Mouse (Mus musculus): ENCODE measurements around the gene Kdelc2.

Kdelc2 gene

DNA sequence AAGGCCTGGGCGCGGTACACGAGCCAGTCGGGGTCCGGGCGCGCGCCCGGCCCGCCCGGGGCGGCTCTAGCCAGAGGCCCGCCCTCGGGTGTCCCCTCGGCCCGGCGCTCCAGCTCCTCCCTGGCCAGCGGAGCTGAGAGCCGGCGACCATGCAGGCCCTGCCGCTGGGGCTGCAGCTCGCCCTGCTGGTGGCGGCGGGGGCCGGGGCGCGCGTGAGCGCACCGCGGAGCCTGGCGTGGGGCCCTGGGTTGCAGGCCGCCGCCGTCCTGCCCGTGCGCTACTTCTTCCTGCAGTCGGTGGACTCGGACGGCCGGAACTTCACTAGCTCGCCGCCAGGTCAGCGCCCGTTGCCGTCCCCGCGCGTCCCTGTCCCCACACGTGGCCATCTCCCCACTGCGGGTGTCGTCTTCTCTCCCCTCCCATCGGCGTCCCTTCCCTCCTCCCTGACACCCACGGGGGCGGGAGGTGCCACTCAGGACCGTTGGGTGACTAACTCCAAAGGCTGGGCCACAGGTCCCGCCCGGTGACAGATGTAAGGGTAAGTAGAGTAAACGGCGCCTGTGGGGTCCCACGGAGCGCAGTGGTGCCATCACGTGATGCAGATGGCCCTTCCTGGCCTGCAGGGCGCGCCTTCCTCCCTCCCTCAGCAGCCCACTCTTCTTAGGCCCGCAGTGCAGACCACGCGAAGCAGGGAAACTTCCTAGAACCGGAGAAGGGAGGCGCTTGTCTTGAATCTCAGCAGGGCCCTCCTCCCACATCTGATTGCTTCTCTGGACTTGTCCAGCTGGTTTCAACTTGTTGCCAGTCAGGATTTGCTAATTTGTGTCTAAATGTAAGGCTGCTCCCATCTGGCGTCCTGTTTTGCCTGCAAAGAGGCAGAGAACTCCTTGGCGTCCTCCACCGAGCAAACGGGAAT, at the start of gene Kdelc2:
Kdelc2 (plus strand) TSS at position 75 of the 916 bp plus-strand sequence.
- peak; percentile 74 to 76 for DNase-seq

DNA sequence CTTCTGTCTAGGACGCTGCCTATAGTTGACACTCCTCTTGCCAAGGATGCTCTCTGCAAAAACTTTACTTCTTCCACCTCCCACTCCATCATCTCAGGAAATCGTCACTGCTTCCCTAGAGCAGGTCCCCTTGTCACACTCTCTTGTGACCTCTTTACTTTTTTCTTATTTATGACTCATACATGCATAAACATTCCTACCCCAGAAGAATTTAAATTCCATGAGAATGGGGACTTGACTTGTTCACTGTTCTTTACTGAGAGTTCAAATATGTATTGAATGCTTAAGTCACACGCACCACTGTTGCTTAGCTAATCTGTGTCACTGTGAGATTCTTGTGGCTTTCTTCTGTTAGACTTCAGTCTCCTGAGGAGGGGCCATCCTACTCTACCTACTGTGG, 48.7 kb upstream of the Kdelc2 start:
- DNase-seq, result no peak

DNA sequence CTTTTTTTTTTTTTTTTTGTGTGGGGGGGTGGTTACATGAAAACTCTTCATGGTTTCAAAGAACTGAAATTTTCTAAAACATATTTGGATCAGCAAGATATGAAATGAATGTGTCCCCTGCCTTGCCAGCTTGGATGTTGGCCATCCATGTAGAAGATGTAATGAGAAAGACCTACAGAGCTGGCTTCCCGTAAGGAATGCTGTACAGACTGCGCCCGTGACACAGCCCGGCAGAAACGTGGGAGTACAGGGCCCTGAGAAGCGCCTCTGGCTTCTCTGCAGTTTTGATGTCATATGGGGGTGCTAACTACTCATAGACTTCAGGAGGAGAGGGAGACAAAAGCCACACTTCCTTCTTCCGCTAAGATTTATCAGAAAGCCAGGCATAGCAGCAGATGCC, 44.2 kb upstream of the Kdelc2 start:
- DNase-seq, result peak; percentile 31 to 55

- DNase-seq, result peak; percentile 48 to 52
Measured at GRCm38 (mm10) chr9:53340328-53340916, 43.4 kb upstream of the Kdelc2 start.

- DNase-seq, result peak; percentile 76 to 83
Measured at GRCm38 (mm10) chr9:53340969-53341368, 42.9 kb upstream of the Kdelc2 start.

GRCm38 (mm10) chr9:53341981-53342380, 41.8 kb upstream of the Kdelc2 start:
- DNase-seq, result peak; percentile 59 to 76

GRCm38 (mm10) chr9:53344646-53345432, 39.0 kb upstream of the Kdelc2 start:
- peak; percentile 87 to 88 for DNase-seq

- no peak for DNase-seq
Measured at GRCm38 (mm10) chr9:53345728-53346127, 38.1 kb upstream of the Kdelc2 start.

GRCm38 (mm10) chr9:53346402-53346801, 37.4 kb upstream of the Kdelc2 start:
- DNase-seq, result peak in 1 of 2 experiments; percentile 22

DNA sequence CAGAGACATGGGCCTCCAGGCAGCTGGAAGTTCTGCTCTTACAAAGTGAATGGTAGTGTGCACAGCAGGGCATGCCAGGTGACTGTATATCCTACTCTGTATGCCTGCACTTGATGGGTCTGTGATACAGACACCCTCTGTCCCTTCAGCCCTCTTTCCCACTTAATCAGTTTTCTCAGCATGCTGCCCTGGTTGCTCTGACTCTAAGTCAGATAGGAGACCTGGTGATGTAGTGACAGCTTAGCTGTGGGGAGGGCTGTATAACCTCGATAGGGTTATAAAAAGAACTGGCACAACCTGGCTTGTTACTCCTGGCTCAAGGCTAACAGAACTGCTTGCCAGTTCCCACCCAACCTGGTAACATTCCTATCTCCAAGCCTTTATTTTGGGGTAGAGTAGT, 34.6 kb upstream of the Kdelc2 start:
- DNase-seq, result peak; percentile 73 to 74

DNA sequence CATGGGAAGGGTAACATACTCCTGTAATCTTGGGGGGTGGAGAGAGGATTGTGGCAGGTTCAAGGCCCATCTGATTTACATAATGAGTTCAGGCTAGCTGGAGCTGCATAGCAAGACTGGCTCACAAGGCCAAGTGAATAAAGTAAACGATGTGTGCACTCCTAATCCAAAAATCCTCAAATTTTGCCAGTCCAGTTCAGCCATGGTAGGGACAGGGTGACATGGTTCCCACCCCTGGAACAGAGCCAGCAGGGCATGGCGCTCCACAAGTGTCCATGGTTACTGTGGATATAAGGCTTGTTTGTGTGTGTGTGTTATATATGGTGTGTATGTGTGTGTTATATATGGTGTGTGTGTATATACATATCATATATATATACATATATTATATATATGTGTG, 33.5 kb upstream of the Kdelc2 start:
- peak in 1 of 2 experiments; percentile 46 for DNase-seq

DNA sequence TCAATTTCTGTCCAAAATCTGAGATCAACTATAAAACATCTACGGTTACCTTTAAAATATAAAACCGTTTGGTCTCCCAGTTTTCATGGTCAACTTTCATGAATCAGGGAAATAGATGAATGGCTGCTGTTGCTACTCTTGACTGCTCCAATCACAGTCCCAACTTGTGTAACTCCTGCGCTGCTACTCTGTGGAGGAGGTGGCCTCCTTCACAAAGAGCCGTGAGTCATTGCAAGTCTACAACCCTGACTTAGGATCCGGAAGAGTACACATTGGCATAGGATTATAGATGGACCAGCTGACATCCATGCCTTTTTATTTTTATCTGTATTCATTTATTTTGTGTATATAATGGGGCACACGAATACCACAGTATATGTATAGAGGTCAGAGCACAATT, 31.9 kb upstream of the Kdelc2 start:
- no peak for DNase-seq

GRCm38 (mm10) chr9:53353161-53353560, 30.7 kb upstream of the Kdelc2 start:
- peak; percentile 50 to 56 for DNase-seq

GRCm38 (mm10) chr9:53356219-53357155, 27.3 kb upstream of the Kdelc2 start:
- no peak for DNase-seq

DNA sequence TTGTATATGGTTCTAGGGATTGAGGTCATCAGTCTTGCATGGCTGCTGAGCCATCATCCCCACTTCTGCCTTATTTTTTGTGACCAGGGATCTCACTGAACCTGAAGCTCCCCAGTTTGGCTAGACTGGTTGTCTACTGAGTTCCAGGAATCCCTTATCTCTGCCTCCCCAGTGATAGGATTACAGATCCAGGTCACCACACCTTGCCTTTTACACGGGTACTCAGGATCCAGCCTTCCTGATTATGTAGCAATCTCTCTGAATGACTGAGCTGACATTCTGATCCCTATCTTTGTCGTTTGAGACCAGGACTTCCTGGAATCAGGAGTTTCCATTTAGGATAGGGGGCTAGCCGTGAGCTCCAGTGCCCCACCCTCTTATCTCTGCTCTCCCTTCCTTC, 12.5 kb upstream of the Kdelc2 start:
- DNase-seq, result no peak

DNA sequence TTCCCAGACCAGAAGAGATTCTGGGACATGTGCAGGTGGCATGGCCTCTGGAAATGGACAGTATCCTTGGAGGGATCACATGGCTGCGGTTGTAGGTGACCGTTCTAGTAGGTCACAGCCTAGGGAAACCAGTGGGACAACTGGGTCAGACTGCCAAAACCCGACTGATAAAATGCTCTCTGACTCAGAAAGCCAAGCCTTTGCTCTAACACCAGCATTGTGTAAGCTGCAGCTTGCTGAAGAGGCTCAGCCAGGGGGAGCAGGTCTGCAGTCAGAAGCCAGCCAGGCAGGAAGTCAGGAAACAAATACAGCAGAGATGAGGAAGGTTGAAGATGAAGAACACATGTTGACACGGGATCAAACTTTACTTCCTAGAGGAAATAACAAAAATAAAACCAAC, 7.9 kb upstream of the Kdelc2 start:
- no peak for DNase-seq

DNA sequence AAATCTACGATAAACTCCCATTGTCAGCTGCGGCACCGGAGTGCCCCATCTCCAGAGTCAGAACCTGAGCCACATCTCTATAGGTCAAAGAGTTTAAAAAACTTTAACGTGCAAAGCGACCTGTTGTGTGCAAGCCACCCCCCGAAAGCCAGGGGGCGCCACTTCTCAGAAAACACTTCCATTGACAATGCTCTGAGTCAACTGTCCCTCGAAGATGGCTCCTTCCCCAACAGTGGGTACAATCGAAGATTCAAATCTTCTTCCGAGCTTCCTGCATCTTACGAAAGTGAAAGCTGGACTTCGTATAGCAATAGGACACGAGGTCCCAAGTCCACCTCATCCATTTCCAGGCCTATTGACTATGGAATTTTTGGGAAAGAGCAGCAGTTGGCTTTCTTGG, 7.0 kb upstream of the Kdelc2 start:
- DNase-seq, result peak in 1 of 2 experiments; percentile 50

- no peak for DNase-seq
Measured at GRCm38 (mm10) chr9:53377597-53377996, 6.2 kb upstream of the Kdelc2 start.

- DNase-seq, result no peak
Measured at GRCm38 (mm10) chr9:53378171-53378570, 5.7 kb upstream of the Kdelc2 start.

- no peak for DNase-seq
Measured at GRCm38 (mm10) chr9:53380595-53380994, 3.2 kb upstream of the Kdelc2 start.

DNA sequence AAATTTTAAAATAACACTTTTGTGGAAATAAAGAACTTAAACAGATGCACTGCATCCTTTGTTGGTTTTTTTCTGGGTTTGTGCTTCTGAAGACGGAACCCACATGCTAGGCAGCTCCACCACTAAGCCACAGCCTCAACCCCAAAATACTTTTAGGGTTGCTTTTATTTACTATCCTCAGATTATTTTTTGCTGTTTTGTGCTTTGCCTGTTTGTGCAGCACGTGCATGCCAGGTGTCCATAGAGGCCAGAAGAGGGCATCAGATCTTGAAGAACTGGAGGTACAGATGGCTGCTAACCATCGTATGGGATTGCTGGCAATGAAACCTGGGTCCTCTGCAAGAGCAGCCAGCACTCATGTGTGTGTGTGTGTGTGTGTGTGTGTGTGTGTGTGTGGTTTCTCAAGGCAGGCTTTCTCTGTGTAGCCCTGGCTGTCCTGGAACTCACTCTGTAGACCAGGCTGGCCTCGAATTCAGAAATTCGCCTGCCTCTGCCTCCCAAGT, 2.7 kb upstream of the Kdelc2 start:
- DNase-seq, result peak in 1 of 2 experiments; percentile 60

DNA sequence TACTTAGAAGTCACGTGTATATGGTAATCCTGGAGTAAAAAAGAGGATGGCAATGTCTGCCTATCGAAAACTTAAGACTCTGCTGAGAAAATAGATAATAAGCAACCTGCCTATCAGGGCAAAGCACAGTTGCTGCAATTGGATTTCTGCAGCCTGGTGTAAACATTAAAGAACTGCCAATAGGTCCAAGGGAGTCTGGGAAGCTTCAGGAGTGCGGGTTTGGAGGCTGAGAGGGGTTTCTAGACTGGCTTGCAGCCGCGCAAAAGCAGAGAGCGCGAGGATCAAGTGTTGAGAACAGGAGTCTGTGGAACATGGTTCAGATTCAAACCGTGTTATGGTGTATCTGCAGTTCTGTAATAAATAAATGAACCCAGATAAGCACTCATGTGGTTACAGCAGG, 1.0 kb downstream of the Kdelc2 start:
- DNase-seq, result no peak
